Mouse (Mus musculus): ENCODE measurements around the gene Hmgb1. TPM values are rescaled to one million over a fixed set of nuclear protein-coding genes. Genes with fewer than 3 reads are reported as not detected.

The Hmgb1 gene
- total RNA-seq, 2 experiments from 2014 or later = 176 to 183 TPM

GRCm38 (mm10) chr5:149053352-149054168 is 130.7 kb downstream of the Hmgb1 start:
- DNase-seq = peak; percentile 36

- peak; percentile 97 for DNase-seq
Observed at GRCm38 (mm10) chr5:149052421-149053338, 131.6 kb downstream of the Hmgb1 start.

GRCm38 (mm10) chr5:149051571-149052420 is 132.5 kb downstream of the Hmgb1 start:
- DNase-seq = peak; percentile 87

- no peak for DNase-seq
Observed at GRCm38 (mm10) chr5:149051194-149051570, 133.1 kb downstream of the Hmgb1 start.

DNA sequence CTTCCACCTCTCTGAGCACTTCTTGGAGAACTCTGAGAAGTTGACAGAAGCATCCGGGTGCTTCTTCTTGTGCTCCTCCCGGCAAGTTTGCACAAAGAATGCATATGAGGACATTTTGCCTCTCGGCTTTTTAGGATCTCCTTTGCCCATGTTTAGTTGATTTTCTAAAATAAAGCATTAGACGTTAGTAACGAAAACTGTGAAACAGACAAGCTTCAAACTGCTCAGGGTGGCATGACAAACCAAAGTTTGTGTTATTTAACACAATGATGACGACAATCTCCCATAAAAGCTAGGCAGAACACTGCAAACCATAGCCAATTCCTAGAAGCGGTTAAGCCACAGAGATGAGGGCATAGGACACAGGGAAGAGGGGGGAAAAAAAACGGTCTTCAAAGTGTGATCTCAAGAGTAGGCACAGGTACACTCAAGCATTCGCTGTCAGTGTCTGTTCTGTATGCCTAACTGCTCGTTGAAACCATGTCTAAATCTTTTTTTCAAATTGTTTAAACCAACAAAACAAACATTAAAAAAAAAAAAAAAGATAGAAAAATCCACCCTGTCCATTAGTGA is 133.6 kb downstream of the Hmgb1 start:
- DNase-seq = no peak

DNA sequence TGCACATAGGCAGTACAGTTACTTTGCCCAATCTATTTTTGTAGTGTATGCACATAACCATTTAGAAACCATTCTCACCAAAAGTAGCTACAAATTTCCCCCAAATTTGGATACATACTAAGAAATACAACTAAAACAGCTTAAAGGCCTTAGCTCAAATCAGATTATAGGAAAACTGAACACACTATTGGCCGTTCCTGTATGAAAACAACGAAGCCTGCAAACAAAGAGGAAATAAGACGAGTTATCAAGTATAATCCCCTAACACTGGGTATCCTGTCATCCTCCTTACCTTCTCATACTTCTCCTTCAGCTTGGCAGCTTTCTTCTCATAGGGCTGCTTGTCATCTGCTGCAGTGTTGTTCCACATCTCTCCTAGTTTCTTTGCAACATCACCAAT is 134.9 kb downstream of the Hmgb1 start:
- DNase-seq = no peak

GRCm38 (mm10) chr5:149048961-149049360 is 135.3 kb downstream of the Hmgb1 start:
- DNase-seq = no peak

DNA sequence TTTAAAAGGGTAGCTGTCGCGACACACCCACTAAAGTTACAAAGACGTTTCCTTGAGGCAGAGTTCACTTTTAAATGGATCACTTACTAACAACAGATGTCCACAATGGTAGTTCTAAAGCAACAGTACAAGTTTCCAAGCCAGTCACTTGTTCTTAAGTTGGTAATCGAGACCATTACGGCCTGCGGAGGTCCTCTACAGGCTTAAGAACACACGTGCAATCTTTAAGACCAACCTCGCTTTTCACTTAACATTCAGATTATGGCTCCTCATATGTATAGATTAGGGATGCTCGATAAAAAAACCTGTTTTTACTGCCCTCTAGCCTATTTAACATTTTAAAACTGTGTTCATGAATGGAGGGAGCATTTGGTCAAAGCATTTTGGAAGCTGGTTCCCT is 137.6 kb downstream of the Hmgb1 start:
- DNase-seq = no peak

DNA sequence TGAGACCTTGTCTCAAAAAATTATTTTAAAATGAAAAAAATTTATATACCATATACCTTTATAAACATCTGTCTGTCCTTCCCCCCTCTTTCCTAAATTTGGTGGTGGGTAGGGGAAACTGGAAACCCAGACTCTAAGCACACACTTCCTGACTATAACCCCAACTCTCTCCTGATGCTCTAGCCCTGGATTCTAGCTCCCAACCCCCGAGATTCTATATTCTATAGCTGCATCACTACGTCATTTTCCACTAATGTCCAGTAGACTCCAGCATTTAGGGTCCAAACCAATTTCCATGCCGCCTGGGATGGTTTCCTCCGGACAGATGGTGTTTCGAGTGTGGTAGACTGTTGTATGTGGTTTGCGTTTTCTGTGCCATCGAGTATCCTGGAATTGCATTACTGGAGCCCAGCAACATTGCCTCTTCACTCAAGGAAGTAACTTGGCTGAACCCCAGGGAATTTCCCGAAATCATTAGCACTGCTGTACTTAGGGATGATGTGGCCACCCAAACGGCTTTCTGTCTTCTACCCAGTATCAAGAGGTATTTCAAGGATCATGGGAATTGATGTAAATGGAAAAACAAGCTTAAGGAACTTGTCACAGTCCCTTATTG is 138.7 kb downstream of the Hmgb1 start:
- DNase-seq = no peak

GRCm38 (mm10) chr5:149045054-149045453 is 139.2 kb downstream of the Hmgb1 start:
- DNase-seq = no peak

DNA sequence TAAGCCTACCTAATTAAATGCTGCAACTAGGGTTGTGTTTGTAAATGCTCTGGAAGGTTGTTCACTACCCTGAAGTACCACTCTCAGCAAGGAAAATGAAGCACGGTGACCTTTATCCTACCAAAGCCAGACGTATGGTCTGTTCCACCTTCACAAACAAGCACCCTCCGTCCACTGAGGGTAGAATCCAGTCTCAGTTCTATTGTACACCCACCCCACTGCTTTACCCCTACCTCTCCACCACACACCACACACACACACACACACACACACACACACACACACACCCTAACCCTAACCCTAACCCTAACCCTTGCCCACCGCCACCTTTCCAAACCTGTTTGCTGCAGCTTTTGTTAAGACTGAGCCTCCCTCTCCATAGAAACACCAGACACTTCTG is 140.2 kb downstream of the Hmgb1 start:
- DNase-seq = no peak

DNA sequence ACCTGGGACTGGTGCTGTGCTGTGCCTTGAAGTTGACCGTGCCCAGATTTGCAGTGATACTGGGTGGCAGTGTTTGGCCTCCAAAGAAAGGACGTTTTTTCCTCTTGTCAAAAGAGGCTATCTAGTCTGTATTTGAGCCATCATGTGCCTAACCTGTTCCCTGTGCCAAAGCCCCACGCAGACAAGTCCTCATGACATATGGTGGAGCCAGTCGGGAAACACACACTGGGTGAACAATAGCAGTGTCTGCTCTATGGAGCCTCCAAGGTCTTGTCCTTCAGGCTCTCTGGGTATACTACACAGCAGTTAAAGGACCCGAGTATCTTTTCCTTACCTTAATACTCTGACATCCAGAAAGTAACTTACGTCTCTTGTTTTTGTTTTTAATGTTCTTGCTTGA is 141.0 kb downstream of the Hmgb1 start:
- no peak for DNase-seq

GRCm38 (mm10) chr5:149039825-149040224 is 144.5 kb downstream of the Hmgb1 start:
- DNase-seq = peak; percentile 35

DNA sequence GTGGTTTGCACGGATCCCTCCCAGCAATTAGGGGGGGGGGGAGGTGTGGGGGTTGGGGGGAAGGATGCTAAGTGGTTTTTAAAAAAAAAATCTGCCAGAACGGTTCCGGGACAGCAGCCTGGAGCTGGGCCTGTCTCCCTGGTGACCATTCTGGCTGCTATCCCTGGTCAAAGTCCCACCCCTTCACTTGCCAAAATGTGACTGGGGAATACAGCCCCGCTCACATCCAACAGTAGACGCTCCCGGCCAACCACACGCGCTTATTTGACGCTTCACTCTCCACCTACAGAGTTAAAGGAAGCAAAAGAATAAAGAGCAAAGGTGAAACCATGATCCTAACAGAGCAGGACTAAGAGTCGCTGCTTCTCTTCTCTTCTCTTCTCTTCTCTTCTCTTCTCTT is 146.6 kb downstream of the Hmgb1 start:
- DNase-seq = peak; percentile 64

DNA sequence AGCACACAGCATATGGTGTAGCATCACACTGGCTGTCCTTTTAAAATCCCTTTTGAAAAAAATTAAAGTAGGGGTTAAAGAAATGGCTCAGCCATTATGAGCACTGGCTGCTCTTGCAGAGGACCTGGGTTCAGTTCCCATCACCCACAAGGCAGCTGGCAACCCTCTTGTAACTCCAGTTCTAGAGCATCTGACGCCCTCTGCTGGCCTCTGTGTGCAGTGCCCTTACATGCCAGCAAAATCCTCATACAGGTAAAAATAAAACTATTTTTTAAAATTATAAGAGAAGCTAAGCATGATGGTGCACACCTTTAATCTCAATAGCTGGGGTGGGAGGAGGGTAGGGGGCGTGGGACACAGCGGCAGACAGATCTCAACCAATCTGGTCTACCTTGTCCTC is 147.4 kb downstream of the Hmgb1 start:
- no peak for DNase-seq

DNA sequence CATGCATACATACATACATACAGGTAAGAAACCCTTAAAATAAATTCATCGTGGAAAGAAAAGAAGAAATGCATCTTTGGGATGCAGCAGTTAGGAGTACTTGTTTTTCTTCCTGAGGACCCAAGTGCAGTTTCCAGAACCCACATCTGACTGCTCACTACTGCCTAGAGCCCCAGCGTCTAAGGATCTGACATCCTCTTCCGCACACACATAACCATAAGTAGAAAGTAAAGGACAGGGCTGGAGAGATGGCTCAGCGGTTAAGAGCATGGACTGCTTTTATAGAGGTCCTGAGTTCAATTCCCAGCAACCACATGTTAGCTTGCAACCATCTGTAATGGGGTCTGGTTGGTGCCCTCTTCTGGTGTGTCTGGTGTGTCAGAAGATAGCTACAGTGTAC is 151.9 kb downstream of the Hmgb1 start:
- DNase-seq = no peak

DNA sequence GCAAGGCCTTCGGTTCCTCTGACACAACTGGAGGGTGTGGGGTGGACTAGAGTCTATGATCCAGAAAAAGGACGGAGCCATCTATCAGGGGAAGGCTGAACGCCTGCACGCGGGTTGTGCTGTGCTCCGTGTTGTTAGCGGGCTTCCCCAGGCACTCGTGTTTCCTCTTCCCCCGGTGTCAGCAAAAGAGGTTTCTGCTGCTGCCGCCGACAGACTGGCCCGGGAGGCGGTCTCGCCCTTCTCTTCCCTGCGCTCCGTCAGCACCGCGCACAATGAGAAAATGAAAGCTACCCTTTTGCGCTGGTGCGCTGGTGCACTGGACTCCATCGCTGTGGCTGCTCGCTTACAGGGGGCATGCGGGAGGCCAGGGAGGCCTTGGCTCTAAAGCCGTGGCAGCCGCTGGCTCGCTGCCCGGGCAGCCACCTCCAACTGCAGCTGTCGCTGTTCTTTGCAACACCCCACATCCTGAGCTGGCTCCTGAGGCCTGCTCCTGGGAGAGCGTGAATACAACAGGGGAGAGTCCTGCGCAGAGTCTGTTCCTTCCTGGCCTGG is 153.0 kb downstream of the Hmgb1 start:
- peak; percentile 79 for DNase-seq

DNA sequence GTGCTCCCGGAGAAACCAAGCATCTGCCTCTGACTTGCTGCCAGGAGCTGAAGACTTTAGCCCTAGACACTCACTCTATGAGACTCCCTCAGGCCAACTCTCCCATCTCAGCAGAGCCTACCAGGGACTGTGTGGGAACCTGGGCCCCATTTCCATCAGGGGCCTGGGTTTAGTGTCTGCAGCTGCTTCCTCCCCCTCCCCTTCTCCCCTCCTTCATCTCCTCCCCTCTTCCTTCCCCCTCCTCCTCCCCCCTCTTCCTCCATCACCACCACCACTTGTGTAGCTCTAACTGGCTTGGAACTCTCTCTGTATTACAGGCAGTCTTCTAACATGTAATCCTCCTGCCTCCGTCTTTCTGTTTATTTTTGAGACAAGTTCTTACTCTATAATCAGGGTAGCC is 154.2 kb downstream of the Hmgb1 start:
- no peak for DNase-seq

DNA sequence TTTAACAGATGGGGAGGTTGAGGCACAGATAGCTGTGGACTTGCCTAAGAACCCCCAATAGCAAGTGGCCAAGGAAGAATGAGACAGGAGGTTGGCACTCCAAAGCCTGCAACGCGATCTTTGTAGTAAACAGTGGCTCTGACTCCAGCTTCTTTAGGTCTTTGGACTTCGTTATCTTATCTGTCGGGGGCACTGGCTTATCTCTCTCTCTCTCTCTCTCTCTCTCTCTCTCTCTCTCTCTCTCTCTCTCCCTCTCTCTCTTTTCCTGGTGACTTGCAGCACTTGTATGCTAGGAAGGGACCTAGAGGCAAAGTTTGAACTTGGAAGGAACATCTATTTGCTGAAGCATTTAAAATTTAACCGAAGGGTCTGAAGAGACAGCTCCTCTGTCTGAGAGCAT is 155.9 kb downstream of the Hmgb1 start:
- no peak for DNase-seq

GRCm38 (mm10) chr5:149027389-149027788 is 156.9 kb downstream of the Hmgb1 start:
- no peak for DNase-seq

GRCm38 (mm10) chr5:149021120-149021519 is 163.2 kb downstream of the Hmgb1 start:
- no peak for DNase-seq
